Mouse (Mus musculus): ENCODE data around the gene Dock1.

DNA sequence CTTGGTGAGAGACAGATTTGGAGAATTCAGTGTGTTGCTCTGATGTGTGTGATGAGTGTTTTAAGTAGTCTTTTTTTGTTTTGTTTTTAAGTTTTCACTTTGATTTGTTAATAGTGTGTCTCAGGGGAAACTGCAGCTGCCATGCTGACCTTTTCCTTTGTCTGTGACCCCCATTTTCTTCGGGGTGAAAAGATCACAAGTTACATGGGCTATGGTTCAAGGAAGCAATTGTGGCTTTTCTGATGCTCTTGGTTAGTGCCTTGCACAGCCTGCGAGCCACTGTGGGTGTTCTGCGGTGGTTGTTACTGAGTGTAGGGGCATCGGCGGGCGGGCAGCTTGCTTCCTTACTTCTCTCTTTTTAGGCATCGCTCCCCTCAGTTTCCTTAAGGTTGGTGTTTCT is 54.4 kb downstream of the Dock1 start:
- TF ChIP-seq CTCF (conservative IDR thresholded peaks at IDR 0.05 in 1 of 2, IDR thresholded peaks at IDR 0.05 in 1 of 2; ENCODE audit: low read depth in 2 of 2, low read length in 2 of 2) (no peak), POLR2A (IDR thresholded peaks at IDR 0.05; ENCODE audit: low read depth, low read length) (no peak), RCOR1 (conservative IDR thresholded peaks at IDR 0.05; ENCODE audit: low read depth, low read length) (no peak), EP300 (IDR thresholded peaks at IDR 0.05; ENCODE audit: low read length) (no peak), MEF2A (IDR thresholded peaks at IDR 0.05; ENCODE audit: borderline replicate concordance, low read depth, low read length) (no peak), CHD2 (IDR thresholded peaks at IDR 0.05; ENCODE audit: low read length) (no peak), MAX (IDR thresholded peaks at IDR 0.05; ENCODE audit: low read length) (no peak), ELF1 (IDR thresholded peaks at IDR 0.05; ENCODE audit: low read depth, low read length) (no peak), USF1 (IDR thresholded peaks at IDR 0.05; ENCODE audit: low read depth, low read length) (no peak), E2F4 (IDR thresholded peaks at IDR 0.05; ENCODE audit: insufficient replicate concordance, low read depth, low read length) (no peak), SIN3A (IDR thresholded peaks at IDR 0.05; ENCODE audit: low read length) (no peak), HCFC1 (IDR thresholded peaks at IDR 0.05; ENCODE audit: low read depth, low read length) (no peak), MYC (IDR thresholded peaks at IDR 0.05; ENCODE audit: low read depth, low read length) (no peak)

Measured in CH12.LX (cell line).